Mouse (Mus musculus): ENCODE results near the gene Senp6. TPM values are rescaled to one million over a fixed set of nuclear protein-coding genes. Genes with fewer than 3 reads are reported as not detected.
"Not testable (repeated sequence)": the region's sequence is repeated elsewhere in the genome, so short reads cannot be mapped to it uniquely, and the experiment has no call there.

Gene Senp6
- 32.7 and 39.2 TPM in 2 replicates for polyA plus RNA-seq (2015; fragmentation: Nextera tagmentation; extraction: Ambion mirVana)

GRCm38 (mm10) chr9:80066367-80067220, at the start of gene Senp6:
Senp6 (plus strand) TSS chr9:80066903.
- Histone ChIP-seq H3K9ac (ENCODE audit: low read length) (peak within 1 kb of the TSS; percentile 100), H3K27ac (ENCODE audit: low read length) (peak within 1 kb of the TSS; percentile 99), H3K27me3 (ENCODE audit: control insufficient read depth, insufficient read depth, low read length) (no peaks in the 10 kb centered on the region), H3K4me1 (ENCODE audit: control insufficient read depth, insufficient read depth, low read length) (peaks cover 13% of the 10 kb centered on the region; the same call in 1 of the 2 replicates), H3K4me2 (ENCODE audit: low read depth, low read length) (peak within 1 kb of the TSS; percentile 64), H3K4me3 (replicated peaks; ENCODE audit: low read length) (peak within 1 kb of the TSS; percentile 94), H3K36me3 (ENCODE audit: control insufficient read depth, insufficient read depth, low read length) (no peaks in the 10 kb centered on the region), H3K9me3 (replicated peaks; ENCODE audit: control insufficient read depth, low read length) (peaks cover 5% of the 10 kb centered on the region; the same call in 1 of the 2 replicates)
- under 1% methylated on average over 66 of the region's 74 CpGs for WGBS
- peak; percentile 92 for ATAC-seq (ENCODE audit: insufficient read depth, low FRiP score)

DNA sequence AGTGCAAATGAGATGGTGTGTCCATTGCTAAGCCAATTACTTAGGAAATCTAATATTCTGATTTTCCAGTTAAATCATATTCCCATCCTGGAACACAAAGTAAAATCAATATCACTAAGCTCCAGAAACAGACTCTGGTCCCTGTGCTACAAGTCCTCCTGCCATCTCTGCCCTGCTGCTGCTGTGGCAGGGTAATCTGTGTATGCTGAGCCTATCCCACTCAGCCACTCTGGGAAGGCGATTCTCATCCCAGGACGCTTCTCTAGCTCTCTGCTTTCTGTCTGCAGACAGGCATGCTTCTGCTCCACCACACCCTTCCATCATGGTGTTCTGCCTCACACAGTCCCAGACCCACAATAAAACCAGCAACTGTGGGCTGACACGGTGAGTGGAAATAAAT, 46.3 kb upstream of the Senp6 start:
- no peaks in the 10 kb centered on the region for H3K9me3 ChIP-seq (replicated peaks; ENCODE audit: control insufficient read depth, low read length)
- H3K27ac ChIP-seq (ENCODE audit: low read length): no peak overlapping the region
- H3K27me3 ChIP-seq (ENCODE audit: control insufficient read depth, insufficient read depth, low read length): no peaks in the 10 kb centered on the region
- H3K9ac ChIP-seq (ENCODE audit: low read length): no peak overlapping the region
- H3K36me3 ChIP-seq (ENCODE audit: control insufficient read depth, insufficient read depth, low read length): no peaks in the 10 kb centered on the region
- no peak overlapping the region for H3K4me2 ChIP-seq (ENCODE audit: low read depth, low read length)
- no peak for ATAC-seq (ENCODE audit: insufficient read depth, low FRiP score)
- H3K4me1 ChIP-seq (ENCODE audit: control insufficient read depth, insufficient read depth, low read length): no peaks in the 10 kb centered on the region
- WGBS: 42% methylated on average over 3 of the region's 3 CpGs
- no peak overlapping the region for H3K4me3 ChIP-seq (replicated peaks; ENCODE audit: low read length)

GRCm38 (mm10) chr9:80021648-80022047, 45.1 kb upstream of the Senp6 start:
- no peaks in the 10 kb centered on the region for H3K36me3 ChIP-seq (ENCODE audit: control insufficient read depth, insufficient read depth, low read length)
- no peak overlapping the region for H3K9ac ChIP-seq (ENCODE audit: low read length)
- ATAC-seq (ENCODE audit: insufficient read depth, low FRiP score): no peak
- 40% methylated on average over 1 of the region's 1 CpGs for WGBS
- H3K9me3 ChIP-seq (replicated peaks; ENCODE audit: control insufficient read depth, low read length): no peaks in the 10 kb centered on the region
- H3K27me3 ChIP-seq (ENCODE audit: control insufficient read depth, insufficient read depth, low read length): no peaks in the 10 kb centered on the region
- no peak overlapping the region for H3K4me3 ChIP-seq (replicated peaks; ENCODE audit: low read length)
- no peak overlapping the region for H3K27ac ChIP-seq (ENCODE audit: low read length)
- H3K4me1 ChIP-seq (ENCODE audit: control insufficient read depth, insufficient read depth, low read length): no peaks in the 10 kb centered on the region
- H3K4me2 ChIP-seq (ENCODE audit: low read depth, low read length): no peak overlapping the region

- no peak overlapping the region for H3K27ac ChIP-seq (ENCODE audit: low read length)
- no peak overlapping the region for H3K9ac ChIP-seq (ENCODE audit: low read length)
- no peak overlapping the region for H3K4me3 ChIP-seq (replicated peaks; ENCODE audit: low read length)
- H3K4me2 ChIP-seq (ENCODE audit: low read depth, low read length): no peak overlapping the region
- H3K4me1 ChIP-seq (ENCODE audit: control insufficient read depth, insufficient read depth, low read length): no peaks in the 10 kb centered on the region
- no peaks in the 10 kb centered on the region for H3K36me3 ChIP-seq (ENCODE audit: control insufficient read depth, insufficient read depth, low read length)
- H3K27me3 ChIP-seq (ENCODE audit: control insufficient read depth, insufficient read depth, low read length): no peaks in the 10 kb centered on the region
- WGBS: 64% methylated on average over 8 of the region's 8 CpGs
- H3K9me3 ChIP-seq (replicated peaks; ENCODE audit: control insufficient read depth, low read length): no peaks in the 10 kb centered on the region
- ATAC-seq (ENCODE audit: insufficient read depth, low FRiP score): no peak
These were observed 43.9 kb upstream of the Senp6 start for GRCm38 (mm10) chr9:80022821-80023220.

DNA sequence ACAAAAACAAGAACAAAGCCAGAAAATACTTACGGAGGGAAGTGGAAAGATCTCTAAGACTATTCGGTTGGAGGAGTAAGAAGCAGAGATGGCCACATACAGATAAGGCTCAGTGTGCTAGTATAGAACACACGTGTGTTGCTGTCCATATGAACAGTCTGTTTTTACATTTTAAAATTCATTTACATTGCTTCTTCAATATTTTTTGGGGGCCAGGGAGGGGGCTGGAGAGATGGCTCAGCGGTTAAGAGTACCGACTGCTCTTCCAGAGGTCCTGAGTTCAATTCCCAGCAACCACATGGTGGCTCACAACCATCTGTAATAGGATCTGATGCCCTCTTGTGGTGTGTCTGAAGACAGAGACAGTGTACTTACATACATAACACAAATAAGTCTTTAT, 41.4 kb upstream of the Senp6 start:
- 88% methylated on average over 5 of the region's 5 CpGs for WGBS

DNA sequence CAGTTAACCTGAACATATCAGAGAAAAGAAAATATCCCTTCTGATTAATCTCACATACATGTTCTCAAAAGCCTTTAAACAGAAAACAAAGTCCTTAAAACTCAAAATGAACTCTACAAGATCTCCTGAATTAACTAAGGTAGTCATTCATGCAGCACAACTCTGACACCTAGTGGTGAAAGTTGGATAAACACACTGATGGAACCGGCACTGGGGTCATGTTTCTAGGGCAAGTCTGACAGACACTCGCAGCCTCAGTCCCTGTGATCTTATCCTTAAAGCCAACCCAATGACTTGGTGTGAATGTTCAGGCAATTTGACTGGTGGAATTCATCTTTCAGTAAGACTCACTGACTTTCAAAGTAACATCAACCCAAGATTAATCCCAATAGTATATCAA, 40.7 kb upstream of the Senp6 start:
- no peak overlapping the region for H3K4me3 ChIP-seq (replicated peaks; ENCODE audit: low read length)
- H3K9me3 ChIP-seq (replicated peaks; ENCODE audit: control insufficient read depth, low read length): no peaks in the 10 kb centered on the region
- no peak overlapping the region for H3K27ac ChIP-seq (ENCODE audit: low read length)
- H3K4me2 ChIP-seq (ENCODE audit: low read depth, low read length): no peak overlapping the region
- no peaks in the 10 kb centered on the region for H3K27me3 ChIP-seq (ENCODE audit: control insufficient read depth, insufficient read depth, low read length)
- no peaks in the 10 kb centered on the region for H3K4me1 ChIP-seq (ENCODE audit: control insufficient read depth, insufficient read depth, low read length)
- no peaks in the 10 kb centered on the region for H3K36me3 ChIP-seq (ENCODE audit: control insufficient read depth, insufficient read depth, low read length)
- H3K9ac ChIP-seq (ENCODE audit: low read length): no peak overlapping the region
- 0% methylated on average over 2 of the region's 2 CpGs for WGBS
- ATAC-seq (ENCODE audit: insufficient read depth, low FRiP score): no peak

More for the DNA sequence above, 41.4 kb upstream of the Senp6 start:
- not testable (repeated sequence) for H3K36me3 ChIP-seq (ENCODE audit: control insufficient read depth, insufficient read depth, low read length); H3K27ac ChIP-seq (ENCODE audit: low read length); H3K27me3 ChIP-seq (ENCODE audit: control insufficient read depth, insufficient read depth, low read length); H3K4me3 ChIP-seq (replicated peaks; ENCODE audit: low read length); H3K9ac ChIP-seq (ENCODE audit: low read length); H3K9me3 ChIP-seq (replicated peaks; ENCODE audit: control insufficient read depth, low read length); H3K4me1 ChIP-seq (ENCODE audit: control insufficient read depth, insufficient read depth, low read length); H3K4me2 ChIP-seq (ENCODE audit: low read depth, low read length); ATAC-seq (ENCODE audit: insufficient read depth, low FRiP score)

GRCm38 (mm10) chr9:80026581-80027021, 40.1 kb upstream of the Senp6 start:
- ATAC-seq (ENCODE audit: insufficient read depth, low FRiP score): 0 out of 2 replicates have a peak, but pooled peaks have one; percentile 50
- Histone ChIP-seq H3K36me3 (ENCODE audit: control insufficient read depth, insufficient read depth, low read length) (no peaks in the 10 kb centered on the region), H3K27ac (ENCODE audit: low read length) (no peak overlapping the region), H3K27me3 (ENCODE audit: control insufficient read depth, insufficient read depth, low read length) (no peaks in the 10 kb centered on the region), H3K4me3 (replicated peaks; ENCODE audit: low read length) (no peak overlapping the region), H3K4me1 (ENCODE audit: control insufficient read depth, insufficient read depth, low read length) (no peaks in the 10 kb centered on the region), H3K9ac (ENCODE audit: low read length) (no peak overlapping the region), H3K4me2 (ENCODE audit: low read depth, low read length) (no peak overlapping the region), H3K9me3 (replicated peaks; ENCODE audit: control insufficient read depth, low read length) (no peaks in the 10 kb centered on the region)
- WGBS: 52% methylated on average over 6 of the region's 6 CpGs

DNA sequence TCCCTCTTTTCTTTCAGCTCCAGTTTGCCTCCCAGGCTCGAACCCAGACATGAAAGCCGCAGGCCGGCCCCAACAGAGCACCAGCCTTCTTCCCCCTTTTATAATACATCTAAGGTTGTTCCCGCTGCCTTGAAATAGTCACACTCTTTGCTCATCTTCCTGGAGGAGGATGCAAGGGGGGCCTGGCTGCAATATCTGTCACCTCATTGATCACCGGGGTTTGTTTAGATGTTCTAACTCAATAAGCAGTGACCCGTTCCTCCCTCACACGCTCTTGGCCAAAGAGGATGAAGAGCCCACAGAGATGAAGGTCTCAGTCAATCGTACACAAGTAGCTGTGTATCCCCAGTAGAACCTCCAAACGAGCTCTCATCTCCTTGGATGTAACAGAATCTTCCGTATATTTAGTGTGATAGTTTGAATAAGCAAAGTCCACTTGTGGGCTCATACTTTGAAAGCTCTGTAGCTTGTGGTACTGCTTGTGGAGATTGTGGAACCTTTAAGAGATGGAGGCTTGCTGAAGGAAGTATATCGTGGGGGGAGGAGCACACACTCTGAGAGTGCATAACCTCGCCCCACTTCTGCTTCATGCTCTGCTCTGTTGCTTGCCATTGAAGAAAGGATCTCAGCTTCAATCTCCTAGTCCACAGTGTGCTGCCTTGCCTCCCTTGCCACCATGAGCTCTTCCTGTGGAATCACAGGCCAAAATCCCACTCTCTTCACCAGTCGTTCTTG, 29.3 kb upstream of the Senp6 start:
- 78% methylated on average over 13 of the region's 13 CpGs for WGBS
- H3K9ac ChIP-seq (ENCODE audit: low read length): no peak overlapping the region
- H3K9me3 ChIP-seq (replicated peaks; ENCODE audit: control insufficient read depth, low read length): 0 out of 2 replicates have a peak, but pooled peaks cover under 1% of the 10 kb centered on the region
- H3K27me3 ChIP-seq (ENCODE audit: control insufficient read depth, insufficient read depth, low read length): no peaks in the 10 kb centered on the region
- H3K27ac ChIP-seq (ENCODE audit: low read length): no peak overlapping the region
- H3K4me2 ChIP-seq (ENCODE audit: low read depth, low read length): no peak overlapping the region
- no peaks in the 10 kb centered on the region for H3K4me1 ChIP-seq (ENCODE audit: control insufficient read depth, insufficient read depth, low read length)
- H3K36me3 ChIP-seq (ENCODE audit: control insufficient read depth, insufficient read depth, low read length): no peaks in the 10 kb centered on the region
- ATAC-seq (ENCODE audit: insufficient read depth, low FRiP score): no peak
- no peak overlapping the region for H3K4me3 ChIP-seq (replicated peaks; ENCODE audit: low read length)

DNA sequence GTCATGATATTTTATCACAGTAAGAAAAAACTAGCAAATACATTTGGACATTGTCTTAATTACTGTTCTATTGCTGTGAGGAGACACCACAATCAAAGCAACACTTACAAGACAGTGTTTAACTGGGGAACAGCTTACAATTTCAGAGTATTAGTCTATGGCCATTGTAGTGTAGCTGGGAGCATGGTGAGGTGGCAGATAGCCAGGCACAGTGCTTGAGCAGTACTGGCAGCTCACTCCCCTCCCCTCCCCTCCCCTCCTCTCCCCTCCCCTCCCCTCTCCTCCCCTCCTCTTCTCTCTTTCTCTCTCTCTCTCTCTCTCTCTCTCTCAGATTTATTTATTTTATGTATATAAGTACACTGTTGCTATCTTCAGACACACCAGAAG, 28.7 kb upstream of the Senp6 start:
- H3K4me3 ChIP-seq (replicated peaks; ENCODE audit: low read length): no peak overlapping the region
- no peak overlapping the region for H3K4me2 ChIP-seq (ENCODE audit: low read depth, low read length)
- H3K9me3 ChIP-seq (replicated peaks; ENCODE audit: control insufficient read depth, low read length): no peaks in the 10 kb centered on the region
- ATAC-seq (ENCODE audit: insufficient read depth, low FRiP score): no peak
- H3K27me3 ChIP-seq (ENCODE audit: control insufficient read depth, insufficient read depth, low read length): no peaks in the 10 kb centered on the region
- no peak overlapping the region for H3K27ac ChIP-seq (ENCODE audit: low read length)
- H3K9ac ChIP-seq (ENCODE audit: low read length): no peak overlapping the region
- no peaks in the 10 kb centered on the region for H3K36me3 ChIP-seq (ENCODE audit: control insufficient read depth, insufficient read depth, low read length)
- H3K4me1 ChIP-seq (ENCODE audit: control insufficient read depth, insufficient read depth, low read length): no peaks in the 10 kb centered on the region
